Mouse (Mus musculus) cerebellum, adult 2 months (tissue): ENCODE results near the gene Fam13c. TPM values are rescaled to one million over a fixed set of nuclear protein-coding genes. Genes with fewer than 3 reads are reported as not detected.

Source experiments
- DNase-seq, 2 experiments: peaks; one replicate each; pipeline ENCODE4 v3.0.0; 2021
- H3K27ac ChIP-seq: fragments of 200-500 bp; 2 replicates; pipeline ENCODE4 v1.5.1; 2012; ENCODE audit warnings: low read length, control low read depth, inconsistent platforms; ENCODE audit not compliant: insufficient read depth
- H3K27me3 ChIP-seq: fragments of 200-500 bp; 2 replicates; pipeline ENCODE4 v1.6.1; 2012; ENCODE audit warnings: inconsistent platforms, mild to moderate bottlenecking, low read length, moderate library complexity; ENCODE audit not compliant: control insufficient read depth, insufficient read depth
- H3K4me1 ChIP-seq: fragments of 200-500 bp; 2 replicates; pipeline ENCODE4 v1.6.1; 2011; ENCODE audit warnings: low read length; ENCODE audit not compliant: control insufficient read depth, insufficient read depth
- H3K4me3 ChIP-seq: fragments of 200-500 bp; replicated peaks from 2 replicates; pipeline ENCODE3; 2011; ENCODE audit warnings: mild to moderate bottlenecking, low read depth, low read length, control low read depth; ENCODE audit not compliant: insufficient read depth
- CTCF ChIP-seq: fragments of 200-500 bp; IDR thresholded peaks from 2 replicates; pipeline ENCODE4 v1.5.1; 2011; ENCODE audit warnings: low read depth, mild to moderate bottlenecking, control low read depth, low read length, moderate library complexity, borderline replicate concordance; ENCODE audit not compliant: insufficient read depth
- POLR2A ChIP-seq: fragments of 200-500 bp; IDR thresholded peaks from 2 replicates; pipeline ENCODE4 v1.6.1; 2011; ENCODE audit warnings: low read length, control low read depth, borderline replicate concordance; ENCODE audit not compliant: insufficient read depth
- WGBS: fragments of 180-500 bp; shearing (Covaris S2); methylation state at CpG from one replicate; pipeline ENCODE4 v1.1.7; 2018; 5-methylcytosine and 5-hydroxymethylcytosine counted together
- polyA plus RNA-seq: library from polyadenylated mRNA; depleted of rRNA; stranded (reverse); fragments of >200 nt; gene quantifications from 2 replicates; pipeline ENCODE4 v1.2.3, GENCODE M21; 2012

Fam13c gene
- polyA plus RNA-seq, 1 experiment: 22.3 TPM

- Histone ChIP-seq H3K27me3 (no peaks in the 10 kb centered on the region), H3K4me3 (no peak overlapping the region), H3K4me1 (peaks cover 7% of the 10 kb centered on the region), H3K27ac (no peak overlapping the region)
- TF ChIP-seq CTCF: no peak
- no peak for TF ChIP-seq POLR2A
- DNase-seq: no peak
These were observed 56.7 kb downstream of the Fam13c start for GRCm38 (mm10) chr10:70496938-70497337.

- WGBS: 75% methylated on average over 2 of the region's 2 CpGs
- Histone ChIP-seq H3K27ac (no peak overlapping the region), H3K4me3 (no peak overlapping the region), H3K4me1 (peaks cover 7% of the 10 kb centered on the region), H3K27me3 (no peaks in the 10 kb centered on the region)
- DNase-seq: no peak
- TF ChIP-seq CTCF: no peak
- no peak for TF ChIP-seq POLR2A
These were observed 58.0 kb downstream of the Fam13c start for GRCm38 (mm10) chr10:70498328-70498727.

GRCm38 (mm10) chr10:70499246-70499645 is 59.0 kb downstream of the Fam13c start:
- Histone ChIP-seq H3K4me1 (peaks cover 7% of the 10 kb centered on the region), H3K4me3 (no peak overlapping the region), H3K27ac (no peak overlapping the region), H3K27me3 (no peaks in the 10 kb centered on the region)
- TF ChIP-seq CTCF: no peak
- WGBS: 56% methylated on average over 13 of the region's 13 CpGs
- no peak for DNase-seq

GRCm38 (mm10) chr10:70504871-70505270 is 64.6 kb downstream of the Fam13c start:
- 94% methylated on average over 15 of the region's 15 CpGs for WGBS
- TF ChIP-seq CTCF: no peak
- H3K27ac ChIP-seq: no peak overlapping the region
- DNase-seq: no peak
- H3K27me3 ChIP-seq: no peaks in the 10 kb centered on the region
- H3K4me1 ChIP-seq: peaks cover 19% of the 10 kb centered on the region
- no peak overlapping the region for H3K4me3 ChIP-seq

GRCm38 (mm10) chr10:70505395-70505794 is 65.1 kb downstream of the Fam13c start:
- Histone ChIP-seq H3K27ac (no peak overlapping the region), H3K4me1 (peaks cover 19% of the 10 kb centered on the region), H3K27me3 (no peaks in the 10 kb centered on the region), H3K4me3 (no peak overlapping the region)
- no peak for TF ChIP-seq POLR2A
- DNase-seq: no peak

GRCm38 (mm10) chr10:70505842-70506241 is 65.6 kb downstream of the Fam13c start:
- 54% methylated on average over 5 of the region's 5 CpGs for WGBS
- H3K4me3 ChIP-seq: no peak overlapping the region
- H3K4me1 ChIP-seq: peaks cover 19% of the 10 kb centered on the region
- TF ChIP-seq POLR2A (no peak), CTCF (no peak)
- H3K27me3 ChIP-seq: no peaks in the 10 kb centered on the region
- no peak for DNase-seq
- no peak overlapping the region for H3K27ac ChIP-seq

DNA sequence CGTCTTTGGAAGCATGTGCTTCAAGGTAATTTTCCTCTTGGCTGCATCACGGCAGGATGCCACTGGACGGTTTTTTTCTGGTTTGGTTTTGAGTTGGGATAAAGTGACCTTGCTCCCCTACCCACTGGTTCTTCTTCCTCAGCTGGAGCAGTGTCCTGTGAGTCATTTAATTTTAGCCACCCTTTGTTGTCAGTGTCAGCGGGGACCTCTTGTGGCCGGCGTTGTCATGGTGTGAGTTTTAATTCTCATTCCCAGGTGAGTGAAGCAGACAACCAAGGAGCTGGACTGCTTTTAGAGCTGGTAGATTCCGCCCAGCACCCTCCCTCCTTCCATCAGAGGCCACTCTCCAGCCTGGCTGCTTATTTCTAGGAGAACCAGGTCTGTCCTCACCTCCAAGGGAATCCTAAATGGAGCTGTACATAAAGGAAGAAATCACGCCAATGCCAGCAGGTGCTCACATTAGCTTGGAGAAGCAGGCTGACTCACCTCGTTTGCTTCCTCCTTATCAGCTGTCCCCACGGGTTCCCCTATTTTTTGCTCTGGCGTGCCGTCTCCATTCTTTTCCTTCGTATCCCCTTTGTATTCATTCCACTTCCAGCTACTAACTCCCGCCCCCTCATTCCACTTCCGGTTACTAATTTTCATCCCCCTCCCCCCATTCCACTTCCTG is 66.4 kb downstream of the Fam13c start:
- Histone ChIP-seq H3K27me3 (no peaks in the 10 kb centered on the region), H3K4me3 (no peak overlapping the region), H3K27ac (peak overlapping the region; percentile 4; the same call in 1 of the 2 replicates), H3K4me1 (peaks cover 19% of the 10 kb centered on the region)
- WGBS: 16% methylated on average over 15 of the region's 15 CpGs
- peak; percentile 61 to 72 for DNase-seq
- TF ChIP-seq CTCF (peak; percentile 49), POLR2A (no peak)

DNA sequence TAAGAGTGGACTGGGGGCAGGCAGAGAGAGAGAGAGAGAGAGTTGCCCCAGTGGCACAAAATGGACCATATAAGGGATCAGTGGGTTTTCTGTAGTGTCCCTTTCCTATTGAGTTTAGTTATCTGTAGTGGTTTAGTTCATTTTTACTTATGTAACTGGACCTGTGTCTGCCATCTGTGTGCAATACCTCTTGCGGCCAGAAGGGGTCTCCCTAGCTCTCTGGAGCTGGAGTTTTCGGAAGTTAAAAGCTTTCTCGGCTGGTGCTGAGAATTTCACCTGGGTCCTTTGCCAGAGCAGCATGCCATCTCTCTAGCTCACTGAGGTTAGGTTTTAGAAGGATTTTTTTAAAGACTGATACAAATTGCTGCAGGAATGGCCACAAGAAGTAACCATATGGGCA is 67.6 kb downstream of the Fam13c start:
- no peak overlapping the region for H3K4me3 ChIP-seq
- TF ChIP-seq CTCF: peak; percentile 22; the same call in 1 of the 2 replicates
- no peak for TF ChIP-seq POLR2A
- H3K27ac ChIP-seq: no peak overlapping the region
- DNase-seq: no peak
- 96% methylated on average over 3 of the region's 3 CpGs for WGBS
- no peaks in the 10 kb centered on the region for H3K27me3 ChIP-seq
- peaks cover 19% of the 10 kb centered on the region for H3K4me1 ChIP-seq

GRCm38 (mm10) chr10:70514848-70515247 is 74.6 kb downstream of the Fam13c start:
- H3K4me3 ChIP-seq: no peak overlapping the region
- peaks cover 15% of the 10 kb centered on the region for H3K4me1 ChIP-seq
- no peak for TF ChIP-seq POLR2A
- TF ChIP-seq CTCF: no peak
- H3K27me3 ChIP-seq: no peaks in the 10 kb centered on the region
- no peak overlapping the region for H3K27ac ChIP-seq
- WGBS: 89% methylated on average over 9 of the region's 9 CpGs
- no peak for DNase-seq
